Mouse (Mus musculus) ovary, postnatal 14 days (tissue): ENCODE measurements at regions not wholly inside any gene's neighbourhood (a gene's known extent, or its start where the extent isn't known, plus 50 kb on each side); places are given as distances from the start of the nearest gene placed in this dataset.

Experiments used
- DNase-seq: peaks from one replicate; pipeline ENCODE4 v3.0.0; 2022; ENCODE audit warnings: low spot score

- DNase-seq: no peak
These were observed 60.2 kb upstream of the Cd34 start for GRCm38 (mm10) chr1:194878440-194878839.

- peak; percentile 97 for DNase-seq
These were observed 59.0 kb upstream of the Cd34 start for GRCm38 (mm10) chr1:194879324-194880233.

- DNase-seq: no peak
These were observed 56.9 kb upstream of the Cd34 start for GRCm38 (mm10) chr1:194881556-194882223.

GRCm38 (mm10) chr1:194885071-194885686 is 53.4 kb upstream of the Cd34 start:
- DNase-seq: peak; percentile 15

GRCm38 (mm10) chr1:194885687-194886077 is 52.9 kb upstream of the Cd34 start:
- peak; percentile 69 for DNase-seq
